7 mouse cellular contexts compared by ENCODE assay signal in the genomic region with DNA sequence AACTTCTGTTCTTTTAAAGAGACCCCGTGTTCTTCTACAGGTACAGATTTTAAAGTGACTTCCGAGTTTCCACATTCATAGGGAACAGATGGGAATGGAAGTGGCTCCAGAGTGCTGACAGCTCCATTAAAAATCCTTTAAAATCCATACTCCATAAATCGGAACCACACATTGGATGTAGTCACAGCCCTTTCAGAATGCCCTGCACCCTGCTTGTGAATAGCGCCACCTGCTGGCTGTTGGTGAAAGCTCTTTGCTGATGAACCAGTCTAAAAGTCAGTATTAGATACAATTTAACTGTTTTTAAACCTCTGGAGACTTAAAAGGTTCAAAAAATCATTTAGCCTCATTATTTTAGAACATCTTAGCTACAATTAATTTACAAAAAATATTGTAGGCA.
A peak's percentile ranks its signal among the peaks of the same experiment; 100 is the strongest.
DNase-seq lines count a peak whose midpoint lies in the region; ATAC-seq lines count a peak whose summit lies in the region.

No protein-coding gene starts in this region.

- H3K4me1 ChIP-seq in hindbrain, embryonic 13.5 days (replicated peaks) = peaks cover 39% of the 10 kb centered on the region

- 17% methylated on average over 4 of the region's 4 CpGs for WGBS in hindbrain, embryonic 13.5 days

- H3K4me3 ChIP-seq in hindbrain, embryonic 13.5 days = no peak overlapping the region

- peak overlapping the region; percentile 82 for H3K27ac ChIP-seq in hindbrain, embryonic 13.5 days

- H3K4me2 ChIP-seq in hindbrain, embryonic 13.5 days = peak overlapping the region; percentile 31

- H3K9me3 ChIP-seq in hindbrain, embryonic 13.5 days = no peaks in the 10 kb centered on the region

- no peaks in the 10 kb centered on the region for H3K36me3 ChIP-seq in hindbrain, embryonic 13.5 days
- no peaks in the 10 kb centered on the region for H3K36me3 ChIP-seq in splenic B cell, adult 2 months (ENCODE audit: control insufficient read depth, insufficient read depth, low read length, poor library complexity, severe bottlenecking)

- H3K9ac ChIP-seq in hindbrain, embryonic 13.5 days = no peak overlapping the region; the same call in 1 of the 2 replicates

- ATAC-seq in hindbrain, embryonic 13.5 days (ENCODE audit: low FRiP score) = no peak

- 0 out of 2 replicates have a peak, but pooled peaks cover 4% of the 10 kb centered on the region for H3K27me3 ChIP-seq in hindbrain, embryonic 13.5 days
- H3K27me3 ChIP-seq in splenic B cell, adult 2 months (ENCODE audit: control insufficient read depth, insufficient read depth, low read length, poor library complexity, severe bottlenecking) = 0 out of 2 replicates have a peak, but pooled peaks cover 2% of the 10 kb centered on the region

- peak; percentile 76 for DNase-seq in ES-CJ7 (ENCODE audit: low read depth, low spot score)
- peak; percentile 69 for DNase-seq in adrenal gland, adult 8-10 months
- DNase-seq in embryo, embryonic 11.5 days (ENCODE audit: low read depth, low spot score) = peak; percentile 72
- peak; percentile 29 for DNase-seq in left cerebral cortex, adult 11 months (ENCODE audit: low spot score)
- DNase-seq in naive thymus-derived CD4-positive, alpha-beta T cell, adult 2 months (ENCODE audit: low read depth) = peak; percentile 81
- DNase-seq in splenic B cell, adult 2 months (ENCODE audit: low read depth, low spot score) = peak; percentile 77

Comparison
In these comparisons a context has a peak if more than half of its experiments do, and no peak if none do; other contexts are left out.
1. DNase-seq: peak in every context shown above with its lines; median percentile 81 in naive thymus-derived CD4-positive, alpha-beta T cell, adult 2 months; 77 in splenic B cell, adult 2 months; 76 in ES-CJ7; 72 in embryo, embryonic 11.5 days; 69 in adrenal gland, adult 8-10 months; 29 in left cerebral cortex, adult 11 months.